Mouse (Mus musculus): ENCODE data around the gene Trip4.

The Trip4 gene

GRCm38 (mm10) chr9:65818402-65818801 is 90.2 kb downstream of the Trip4 start:
- in situ Hi-C loops (cut with MboI; ENCODE audit: low pct_unique_long_range_greater_than_20kb in 1 of 2, low sequenced_read_pairs in 2 of 2, unreplicated experiment in 1 of 2): no loop called here

DNA sequence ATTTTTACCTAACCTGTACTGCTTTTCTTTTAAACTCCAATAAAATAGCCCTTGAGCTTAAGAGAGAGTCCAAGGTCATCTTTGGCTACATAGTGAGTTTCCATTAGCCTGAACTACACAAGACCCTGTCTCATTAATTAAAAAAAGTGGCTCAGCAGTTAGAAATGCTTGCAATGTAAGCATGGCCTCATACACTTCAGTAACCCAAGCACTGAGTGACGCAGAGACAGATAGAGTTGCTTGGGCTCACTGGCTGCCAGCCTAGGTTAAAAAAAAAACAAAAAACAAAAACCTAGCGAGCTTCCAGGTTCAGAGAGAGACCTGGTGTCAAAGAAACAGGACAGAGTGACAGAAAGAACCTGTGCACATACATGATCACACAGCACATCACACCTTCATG is 95.8 kb downstream of the Trip4 start:
- in situ Hi-C loops (cut with MboI; ENCODE audit: low pct_unique_long_range_greater_than_20kb in 1 of 2, low sequenced_read_pairs in 2 of 2, unreplicated experiment in 1 of 2): no loop called here

DNA sequence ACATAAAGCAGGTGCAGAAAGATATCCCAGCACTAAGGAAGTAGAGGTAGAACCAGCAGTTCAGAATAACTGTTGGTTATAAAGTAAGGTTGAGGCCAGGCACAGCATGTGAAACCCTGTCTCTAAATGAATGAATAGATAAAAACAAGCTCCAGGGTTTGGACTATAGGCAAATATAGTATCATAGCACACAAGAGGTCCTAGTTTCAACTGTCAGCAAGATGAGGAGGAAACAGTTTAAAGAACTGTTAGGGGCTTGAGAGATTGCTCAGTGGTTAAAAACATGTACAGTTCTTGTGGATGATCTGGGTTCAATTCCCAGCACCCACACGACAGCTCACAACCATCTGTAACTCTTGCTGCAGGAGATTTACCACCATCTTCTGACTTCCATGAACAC is 96.8 kb downstream of the Trip4 start:
- in situ Hi-C loops (cut with MboI; ENCODE audit: low pct_unique_long_range_greater_than_20kb in 1 of 2, low sequenced_read_pairs in 2 of 2, unreplicated experiment in 1 of 2): no loop called here

DNA sequence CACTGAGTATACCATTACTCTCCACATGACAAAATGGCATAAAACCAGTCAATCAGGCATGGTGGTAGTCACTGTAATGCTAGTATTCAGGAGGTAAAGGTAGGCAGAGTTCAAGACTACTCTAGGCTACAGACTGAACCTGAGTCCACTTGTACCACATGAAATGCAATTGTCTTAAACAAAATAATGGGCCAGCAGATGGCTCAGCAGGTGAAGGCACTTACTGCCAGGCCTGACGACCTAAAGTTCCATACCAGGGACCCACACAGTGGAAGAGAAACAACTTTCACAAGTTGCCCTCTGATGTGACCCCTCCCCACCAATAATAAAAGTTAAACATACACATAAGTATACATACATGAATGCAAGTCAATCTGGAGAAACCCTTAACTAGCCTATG is 100.8 kb downstream of the Trip4 start:
- in situ Hi-C loops (cut with MboI; ENCODE audit: low pct_unique_long_range_greater_than_20kb in 1 of 2, low sequenced_read_pairs in 2 of 2, unreplicated experiment in 1 of 2): no loop called here

DNA sequence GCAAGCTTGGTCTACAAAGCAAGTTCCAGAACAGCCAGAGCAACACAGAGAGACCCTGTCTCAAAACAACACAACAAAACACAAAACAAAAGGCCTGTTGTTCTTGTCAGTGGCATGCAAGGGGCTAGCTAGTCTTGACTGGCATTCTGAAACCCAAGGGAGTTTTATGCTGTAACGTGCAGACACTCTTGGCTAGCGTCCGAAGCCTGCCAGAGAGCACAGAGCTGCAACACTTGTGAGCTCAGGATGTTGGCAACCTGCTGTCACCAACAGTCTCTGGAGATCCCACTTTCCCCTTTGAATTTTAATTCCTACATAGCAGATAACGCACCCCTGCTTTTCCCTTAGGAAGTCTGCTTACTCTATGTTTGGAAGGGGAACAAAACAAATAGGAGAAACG is 101.3 kb downstream of the Trip4 start:
- in situ Hi-C loops (cut with MboI; ENCODE audit: low pct_unique_long_range_greater_than_20kb in 1 of 2, low sequenced_read_pairs in 2 of 2, unreplicated experiment in 1 of 2): no loop called here

GRCm38 (mm10) chr9:65799770-65800169 is 108.8 kb downstream of the Trip4 start:
- in situ Hi-C loops (cut with MboI; ENCODE audit: low pct_unique_long_range_greater_than_20kb in 1 of 2, low sequenced_read_pairs in 2 of 2, unreplicated experiment in 1 of 2): no loop called here

DNA sequence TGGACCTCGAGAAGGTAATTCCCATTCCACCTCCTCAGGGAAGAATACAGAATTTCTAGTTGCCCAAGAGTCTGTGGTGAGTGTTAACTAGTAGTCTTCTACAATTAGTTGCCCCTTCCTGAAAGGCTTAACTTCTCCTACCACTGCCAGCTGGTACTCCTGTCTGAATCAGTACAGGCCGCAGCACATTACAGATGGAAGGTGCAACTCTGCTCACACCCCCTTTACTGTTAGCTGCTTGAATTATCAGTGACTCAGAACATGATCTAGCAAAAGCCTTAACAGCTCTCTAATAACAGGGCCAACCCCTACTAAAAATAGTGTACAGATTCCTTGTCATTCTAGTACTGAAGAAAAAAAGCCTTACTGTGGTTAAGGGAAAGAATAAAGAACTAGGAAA is 112.9 kb downstream of the Trip4 start:
- in situ Hi-C loops (cut with MboI; ENCODE audit: low pct_unique_long_range_greater_than_20kb in 1 of 2, low sequenced_read_pairs in 2 of 2, unreplicated experiment in 1 of 2): no loop called here

- in situ Hi-C loops (cut with MboI; ENCODE audit: low pct_unique_long_range_greater_than_20kb in 1 of 2, low sequenced_read_pairs in 2 of 2, unreplicated experiment in 1 of 2): no loop called here
Observed at GRCm38 (mm10) chr9:65794313-65794712, 114.3 kb downstream of the Trip4 start.

DNA sequence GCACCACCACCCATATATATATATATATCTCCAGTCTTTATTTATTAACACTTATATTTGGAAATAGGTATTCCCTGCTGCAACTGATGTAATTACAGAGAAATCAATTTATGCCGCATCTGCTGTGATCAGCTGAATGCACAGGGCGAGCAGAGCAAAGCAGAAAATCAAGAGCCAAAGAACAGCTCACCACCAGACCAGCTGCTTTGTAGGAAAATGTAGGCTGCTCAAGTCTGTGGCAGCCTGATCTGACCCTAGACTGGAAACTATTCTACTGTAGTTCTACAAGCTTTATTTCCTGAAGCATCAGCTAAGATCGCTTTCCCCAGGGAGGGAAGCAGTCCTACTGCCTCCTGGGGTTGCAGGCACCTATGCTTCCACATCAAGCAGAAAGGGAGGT is 115.1 kb downstream of the Trip4 start:
- in situ Hi-C loops (cut with MboI; ENCODE audit: low pct_unique_long_range_greater_than_20kb in 1 of 2, low sequenced_read_pairs in 2 of 2, unreplicated experiment in 1 of 2): no loop called here

GRCm38 (mm10) chr9:65793086-65793485 is 115.5 kb downstream of the Trip4 start:
- in situ Hi-C loops (cut with MboI; ENCODE audit: low pct_unique_long_range_greater_than_20kb in 1 of 2, low sequenced_read_pairs in 2 of 2, unreplicated experiment in 1 of 2): no loop called here

DNA sequence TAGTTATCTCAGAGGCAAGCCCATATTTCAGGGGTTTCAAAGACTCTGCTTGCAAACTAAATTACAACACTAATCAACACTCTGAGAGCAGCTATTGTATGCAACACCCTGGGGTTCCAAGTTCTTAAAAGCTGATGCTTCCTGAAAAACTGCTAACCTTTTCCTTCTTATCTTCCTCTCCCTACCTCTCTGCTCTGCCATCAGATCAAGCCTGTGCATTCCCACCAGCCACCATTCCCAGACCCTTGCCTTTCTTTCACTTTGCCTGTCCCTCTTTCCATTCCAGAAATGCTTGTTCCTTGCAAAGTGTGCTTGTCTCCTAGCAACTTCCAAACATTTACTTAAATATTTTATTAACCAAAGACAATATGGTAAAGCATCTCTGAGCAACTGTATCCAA is 116.7 kb downstream of the Trip4 start:
- in situ Hi-C loops (cut with MboI; ENCODE audit: low pct_unique_long_range_greater_than_20kb in 1 of 2, low sequenced_read_pairs in 2 of 2, unreplicated experiment in 1 of 2): no loop called here

DNA sequence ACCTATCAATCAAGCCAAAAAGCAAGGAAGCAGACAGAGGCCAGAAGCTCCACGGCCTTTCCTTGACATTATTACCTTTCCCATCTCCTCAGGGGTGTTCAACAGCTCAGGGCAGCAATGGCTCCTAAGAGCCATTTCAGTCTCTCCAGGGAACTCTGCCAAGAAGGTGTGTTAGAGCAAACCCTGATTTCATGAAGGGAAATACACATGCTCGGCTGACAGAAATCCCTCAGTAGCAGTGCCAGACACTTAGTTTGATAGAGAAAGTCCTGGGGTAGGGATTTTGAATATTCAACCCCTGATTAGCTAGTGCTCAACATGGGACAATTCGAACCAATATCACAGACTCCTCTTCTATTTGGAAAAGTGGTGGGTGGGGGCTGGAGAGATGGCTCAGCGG is 117.5 kb downstream of the Trip4 start:
- in situ Hi-C loops (cut with MboI; ENCODE audit: low pct_unique_long_range_greater_than_20kb in 1 of 2, low sequenced_read_pairs in 2 of 2, unreplicated experiment in 1 of 2): no loop called here

DNA sequence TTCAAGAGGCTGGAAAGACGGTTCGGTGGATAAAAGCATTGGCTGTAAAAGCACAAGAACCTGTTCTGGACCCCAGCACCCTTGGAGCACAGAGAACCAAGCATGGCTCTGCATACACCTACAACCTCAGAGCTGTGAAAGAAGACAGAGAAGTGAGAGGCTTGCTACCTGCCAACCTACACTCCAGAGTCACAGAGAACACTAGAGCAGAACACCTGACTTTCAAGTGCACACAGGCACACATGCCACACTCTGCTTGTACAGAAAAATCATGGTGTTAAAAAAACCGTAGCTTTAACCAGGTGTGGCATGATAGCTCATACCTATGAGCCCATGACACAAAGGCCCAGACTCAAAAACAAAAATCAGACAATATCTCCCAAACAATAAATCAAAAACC is 118.8 kb downstream of the Trip4 start:
- in situ Hi-C loops (cut with MboI; ENCODE audit: low pct_unique_long_range_greater_than_20kb in 1 of 2, low sequenced_read_pairs in 2 of 2, unreplicated experiment in 1 of 2): no loop called here

GRCm38 (mm10) chr9:65788556-65788955 is 120.0 kb downstream of the Trip4 start:
- in situ Hi-C loops (cut with MboI; ENCODE audit: low pct_unique_long_range_greater_than_20kb in 1 of 2, low sequenced_read_pairs in 2 of 2, unreplicated experiment in 1 of 2): no loop called here

- in situ Hi-C loops (cut with MboI; ENCODE audit: low pct_unique_long_range_greater_than_20kb in 1 of 2, low sequenced_read_pairs in 2 of 2, unreplicated experiment in 1 of 2): no loop called here
Observed at GRCm38 (mm10) chr9:65787829-65788344, 120.7 kb downstream of the Trip4 start.

DNA sequence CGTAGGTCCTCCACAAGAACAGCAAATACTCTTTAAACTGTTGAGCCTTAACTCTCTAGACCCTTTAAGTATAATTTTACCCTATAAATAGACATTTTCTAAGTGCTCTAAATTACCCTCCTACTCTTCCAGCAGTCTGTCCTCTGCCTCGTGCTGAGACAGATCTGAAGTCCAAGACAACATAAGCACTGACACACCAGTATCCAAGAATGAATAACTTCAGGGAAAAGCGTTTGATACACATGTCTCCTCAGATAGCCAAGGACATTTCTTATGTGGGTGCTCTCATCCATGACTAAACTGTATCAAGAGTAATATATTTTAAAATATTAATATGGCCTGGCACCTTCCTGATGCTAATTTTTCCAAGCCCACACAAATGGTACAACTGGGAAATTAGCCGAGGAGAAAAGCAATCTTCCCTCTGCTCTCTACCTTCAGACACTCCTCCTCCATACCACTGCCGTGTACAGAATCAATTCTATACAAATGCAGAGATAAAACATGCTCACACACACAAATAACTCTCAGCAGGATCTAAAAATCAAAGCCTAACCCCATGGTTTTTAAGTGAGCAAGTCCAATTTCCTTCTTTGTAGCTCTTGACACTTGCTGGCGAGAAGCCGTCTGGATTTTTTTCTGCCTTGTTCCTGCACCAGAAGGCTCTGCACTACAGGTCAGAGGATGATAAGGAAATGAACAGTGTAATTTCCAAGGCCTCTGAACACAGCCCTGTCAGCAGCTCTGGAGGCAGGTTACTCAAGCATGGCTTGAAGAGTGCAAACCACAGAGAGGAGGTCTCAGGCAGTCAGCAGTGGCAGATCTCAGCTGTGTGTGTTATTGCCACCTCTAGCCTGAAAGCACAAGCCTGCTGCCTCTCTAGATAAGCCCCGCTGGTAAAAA is 121.5 kb downstream of the Trip4 start:
- in situ Hi-C loops (cut with MboI; ENCODE audit: low pct_unique_long_range_greater_than_20kb in 1 of 2, low sequenced_read_pairs in 2 of 2, unreplicated experiment in 1 of 2): no loop called here

GRCm38 (mm10) chr9:65785772-65786368 is 122.7 kb downstream of the Trip4 start:
- in situ Hi-C loops (cut with MboI; ENCODE audit: low pct_unique_long_range_greater_than_20kb in 1 of 2, low sequenced_read_pairs in 2 of 2, unreplicated experiment in 1 of 2): no loop called here

- in situ Hi-C loops (cut with MboI; ENCODE audit: low pct_unique_long_range_greater_than_20kb in 1 of 2, low sequenced_read_pairs in 2 of 2, unreplicated experiment in 1 of 2): loop anchor here in 1 of 2 experiments (5.0 kb wide), 1 partner anchor 48 kb away; the partner anchor contains the start of gene Zfp609
Observed at GRCm38 (mm10) chr9:65779619-65780018, 129.0 kb downstream of the Trip4 start.

All from mouse embryonic stem cell (cell line).